Mouse (Mus musculus): Measurements from ENCODE around the gene Agpat3.
"Not testable (repeated sequence)": the region's sequence is repeated elsewhere in the genome, so short reads cannot be mapped to it uniquely, and the experiment has no call there.

Gene Agpat3

GRCm38 (mm10) chr10:78360290-78360711 lies 8.0 kb upstream of the Agpat3 start:
- peak; percentile 90 for DNase-seq

GRCm38 (mm10) chr10:78358999-78359398 lies 6.7 kb upstream of the Agpat3 start:
- DNase-seq = not testable (repeated sequence)

GRCm38 (mm10) chr10:78358266-78358665 lies 6.0 kb upstream of the Agpat3 start:
- DNase-seq = no peak

GRCm38 (mm10) chr10:78357742-78358141 lies 5.5 kb upstream of the Agpat3 start:
- no peak for DNase-seq

- no peak for DNase-seq
These were observed 3.8 kb upstream of the Agpat3 start for GRCm38 (mm10) chr10:78355931-78356593.

GRCm38 (mm10) chr10:78353196-78353595 lies 907 bp upstream of the Agpat3 start:
- DNase-seq = peak; percentile 42

- DNase-seq = no peak
These were observed 359 bp upstream of the Agpat3 start for GRCm38 (mm10) chr10:78352666-78353030.

GRCm38 (mm10) chr10:78351564-78351886 lies 764 bp downstream of the Agpat3 start:
- DNase-seq = no peak

- DNase-seq = no peak
These were observed 1.3 kb downstream of the Agpat3 start for GRCm38 (mm10) chr10:78350796-78351556.

GRCm38 (mm10) chr10:78349464-78350165 lies 2.7 kb downstream of the Agpat3 start:
- DNase-seq = no peak

- no peak for DNase-seq
These were observed 4.1 kb downstream of the Agpat3 start for GRCm38 (mm10) chr10:78348211-78348610.

GRCm38 (mm10) chr10:78347486-78347885 lies 4.8 kb downstream of the Agpat3 start:
- no peak for DNase-seq

GRCm38 (mm10) chr10:78345466-78345865 lies 6.8 kb downstream of the Agpat3 start:
- DNase-seq = no peak

GRCm38 (mm10) chr10:78342091-78342490 lies 10.2 kb downstream of the Agpat3 start:
- DNase-seq = no peak

- no peak for DNase-seq
These were observed 14.1 kb downstream of the Agpat3 start for GRCm38 (mm10) chr10:78338180-78338579.

- no peak for DNase-seq
These were observed 17.2 kb downstream of the Agpat3 start for GRCm38 (mm10) chr10:78334923-78335561.

- DNase-seq = no peak
These were observed 20.7 kb downstream of the Agpat3 start for GRCm38 (mm10) chr10:78331577-78331976.

- no peak for DNase-seq
These were observed 23.0 kb downstream of the Agpat3 start for GRCm38 (mm10) chr10:78329305-78329704.

- no peak for DNase-seq
These were observed 24.2 kb downstream of the Agpat3 start for GRCm38 (mm10) chr10:78328011-78328575.

- no peak for DNase-seq
These were observed 26.2 kb downstream of the Agpat3 start for GRCm38 (mm10) chr10:78325916-78326647.

- peak; percentile 80 for DNase-seq
These were observed 27.6 kb downstream of the Agpat3 start for GRCm38 (mm10) chr10:78324556-78325164.
